Mouse (Mus musculus): ENCODE measurements around the gene Ate1. TPM values are rescaled to one million over a fixed set of nuclear protein-coding genes. Genes with fewer than 3 reads are reported as not detected.
A peak's percentile ranks its signal among the peaks of the same experiment; 100 is the strongest.

Ate1 gene
- polyA plus RNA-seq, 1 experiment: 9.0 TPM

- H3K27me3 ChIP-seq (ENCODE audit: control insufficient read depth, insufficient read depth, low read length): no peaks in the 10 kb centered on the region
- H3K27ac ChIP-seq (ENCODE audit: control insufficient read depth, insufficient read depth, low read length): peak overlapping the region; percentile 82
- no peak for DNase-seq
- no peak for TF ChIP-seq POLR2A (IDR thresholded peaks at IDR 0.05; ENCODE audit: control insufficient read depth, extremely low read depth, insufficient read depth, low read length, poor library complexity)
- TF ChIP-seq CTCF (IDR thresholded peaks at IDR 0.05; ENCODE audit: borderline replicate concordance, control insufficient read depth, extremely low read depth, insufficient read depth, low read length, poor library complexity): no peak
- 2% methylated on average over 7 of the region's 7 CpGs for WGBS
- peaks cover 3% of the 10 kb centered on the region; the same call in 1 of the 2 replicates for H3K4me1 ChIP-seq (replicated peaks; ENCODE audit: control insufficient read depth, insufficient read depth, low read length)
- peak overlapping the region; percentile 94 for H3K4me3 ChIP-seq (ENCODE audit: control insufficient read depth, insufficient read depth, low read length)
- peaks cover 14% of the 10 kb centered on the region for H3K36me3 ChIP-seq (ENCODE audit: control insufficient read depth, insufficient read depth, low read length)
Observed at GRCm38 (mm10) chr7:130546421-130546790, 26.2 kb upstream of the Ate1 start.

GRCm38 (mm10) chr7:130545893-130546292 lies 25.7 kb upstream of the Ate1 start:
- H3K4me3 ChIP-seq (ENCODE audit: control insufficient read depth, insufficient read depth, low read length): no peak overlapping the region
- peaks cover 18% of the 10 kb centered on the region for H3K36me3 ChIP-seq (ENCODE audit: control insufficient read depth, insufficient read depth, low read length)
- no peak overlapping the region; the same call in 1 of the 2 replicates for H3K27ac ChIP-seq (ENCODE audit: control insufficient read depth, insufficient read depth, low read length)
- TF ChIP-seq POLR2A (IDR thresholded peaks at IDR 0.05; ENCODE audit: control insufficient read depth, extremely low read depth, insufficient read depth, low read length, poor library complexity): no peak
- TF ChIP-seq CTCF (IDR thresholded peaks at IDR 0.05; ENCODE audit: borderline replicate concordance, control insufficient read depth, extremely low read depth, insufficient read depth, low read length, poor library complexity): no peak
- no peaks in the 10 kb centered on the region for H3K27me3 ChIP-seq (ENCODE audit: control insufficient read depth, insufficient read depth, low read length)
- WGBS: 56% methylated on average over 3 of the region's 3 CpGs
- peaks cover 3% of the 10 kb centered on the region; the same call in 1 of the 2 replicates for H3K4me1 ChIP-seq (replicated peaks; ENCODE audit: control insufficient read depth, insufficient read depth, low read length)
- no peak for DNase-seq

GRCm38 (mm10) chr7:130545401-130545800 lies 25.2 kb upstream of the Ate1 start:
- Histone ChIP-seq H3K36me3 (ENCODE audit: control insufficient read depth, insufficient read depth, low read length) (peaks cover 22% of the 10 kb centered on the region), H3K27me3 (ENCODE audit: control insufficient read depth, insufficient read depth, low read length) (no peaks in the 10 kb centered on the region), H3K27ac (ENCODE audit: control insufficient read depth, insufficient read depth, low read length) (no peak overlapping the region), H3K4me1 (replicated peaks; ENCODE audit: control insufficient read depth, insufficient read depth, low read length) (peaks cover 3% of the 10 kb centered on the region; the same call in 1 of the 2 replicates), H3K4me3 (ENCODE audit: control insufficient read depth, insufficient read depth, low read length) (no peak overlapping the region)
- no peak for DNase-seq
- TF ChIP-seq POLR2A (IDR thresholded peaks at IDR 0.05; ENCODE audit: control insufficient read depth, extremely low read depth, insufficient read depth, low read length, poor library complexity) (no peak), CTCF (IDR thresholded peaks at IDR 0.05; ENCODE audit: borderline replicate concordance, control insufficient read depth, extremely low read depth, insufficient read depth, low read length, poor library complexity) (no peak)
- 92% methylated on average over 5 of the region's 5 CpGs for WGBS

GRCm38 (mm10) chr7:130543181-130543580 lies 23.0 kb upstream of the Ate1 start:
- TF ChIP-seq POLR2A (IDR thresholded peaks at IDR 0.05; ENCODE audit: control insufficient read depth, extremely low read depth, insufficient read depth, low read length, poor library complexity) (no peak), CTCF (IDR thresholded peaks at IDR 0.05; ENCODE audit: borderline replicate concordance, control insufficient read depth, extremely low read depth, insufficient read depth, low read length, poor library complexity) (no peak)
- H3K36me3 ChIP-seq (ENCODE audit: control insufficient read depth, insufficient read depth, low read length): peaks cover 44% of the 10 kb centered on the region
- H3K27me3 ChIP-seq (ENCODE audit: control insufficient read depth, insufficient read depth, low read length): no peaks in the 10 kb centered on the region
- no peak for DNase-seq
- peaks cover 3% of the 10 kb centered on the region; the same call in 1 of the 2 replicates for H3K4me1 ChIP-seq (replicated peaks; ENCODE audit: control insufficient read depth, insufficient read depth, low read length)
- no peak overlapping the region for H3K4me3 ChIP-seq (ENCODE audit: control insufficient read depth, insufficient read depth, low read length)
- H3K27ac ChIP-seq (ENCODE audit: control insufficient read depth, insufficient read depth, low read length): no peak overlapping the region
- 97% methylated on average over 4 of the region's 4 CpGs for WGBS

- DNase-seq: no peak
- 96% methylated on average over 7 of the region's 7 CpGs for WGBS
- TF ChIP-seq POLR2A (IDR thresholded peaks at IDR 0.05; ENCODE audit: control insufficient read depth, extremely low read depth, insufficient read depth, low read length, poor library complexity): no peak
- no peak for TF ChIP-seq CTCF (IDR thresholded peaks at IDR 0.05; ENCODE audit: borderline replicate concordance, control insufficient read depth, extremely low read depth, insufficient read depth, low read length, poor library complexity)
- Histone ChIP-seq H3K36me3 (ENCODE audit: control insufficient read depth, insufficient read depth, low read length) (peaks cover 56% of the 10 kb centered on the region), H3K27ac (ENCODE audit: control insufficient read depth, insufficient read depth, low read length) (no peak overlapping the region), H3K4me3 (ENCODE audit: control insufficient read depth, insufficient read depth, low read length) (no peak overlapping the region), H3K4me1 (replicated peaks; ENCODE audit: control insufficient read depth, insufficient read depth, low read length) (no peaks in the 10 kb centered on the region), H3K27me3 (ENCODE audit: control insufficient read depth, insufficient read depth, low read length) (no peaks in the 10 kb centered on the region)
Observed at GRCm38 (mm10) chr7:130540176-130540575, 20.0 kb upstream of the Ate1 start.

- DNase-seq: no peak
- WGBS: 94% methylated on average over 4 of the region's 4 CpGs
- peaks cover 62% of the 10 kb centered on the region for H3K36me3 ChIP-seq (ENCODE audit: control insufficient read depth, insufficient read depth, low read length)
- H3K27ac ChIP-seq (ENCODE audit: control insufficient read depth, insufficient read depth, low read length): no peak overlapping the region
- TF ChIP-seq POLR2A (IDR thresholded peaks at IDR 0.05; ENCODE audit: control insufficient read depth, extremely low read depth, insufficient read depth, low read length, poor library complexity) (no peak), CTCF (IDR thresholded peaks at IDR 0.05; ENCODE audit: borderline replicate concordance, control insufficient read depth, extremely low read depth, insufficient read depth, low read length, poor library complexity) (no peak)
- H3K27me3 ChIP-seq (ENCODE audit: control insufficient read depth, insufficient read depth, low read length): no peaks in the 10 kb centered on the region
- H3K4me3 ChIP-seq (ENCODE audit: control insufficient read depth, insufficient read depth, low read length): no peak overlapping the region
- H3K4me1 ChIP-seq (replicated peaks; ENCODE audit: control insufficient read depth, insufficient read depth, low read length): no peaks in the 10 kb centered on the region
Observed at GRCm38 (mm10) chr7:130537068-130537467, 16.9 kb upstream of the Ate1 start.

GRCm38 (mm10) chr7:130535174-130535573 lies 15.0 kb upstream of the Ate1 start:
- peaks cover 51% of the 10 kb centered on the region for H3K36me3 ChIP-seq (ENCODE audit: control insufficient read depth, insufficient read depth, low read length)
- WGBS: 83% methylated on average over 4 of the region's 4 CpGs
- TF ChIP-seq POLR2A (IDR thresholded peaks at IDR 0.05; ENCODE audit: control insufficient read depth, extremely low read depth, insufficient read depth, low read length, poor library complexity) (no peak), CTCF (IDR thresholded peaks at IDR 0.05; ENCODE audit: borderline replicate concordance, control insufficient read depth, extremely low read depth, insufficient read depth, low read length, poor library complexity) (no peak)

More at GRCm38 (mm10) chr7:130535174-130535573, 15.0 kb upstream of the Ate1 start:
- DNase-seq: no peak
- no peak overlapping the region for H3K27ac ChIP-seq (ENCODE audit: control insufficient read depth, insufficient read depth, low read length)
- no peaks in the 10 kb centered on the region for H3K27me3 ChIP-seq (ENCODE audit: control insufficient read depth, insufficient read depth, low read length)
- no peaks in the 10 kb centered on the region for H3K4me1 ChIP-seq (replicated peaks; ENCODE audit: control insufficient read depth, insufficient read depth, low read length)
- no peak overlapping the region for H3K4me3 ChIP-seq (ENCODE audit: control insufficient read depth, insufficient read depth, low read length)

Measured in thymus, adult 2 months (tissue).